Mouse (Mus musculus) midbrain, embryonic 16.5 days (tissue): ENCODE results near the gene Cmtm3. TPM values are rescaled to one million over a fixed set of nuclear protein-coding genes. Genes with fewer than 3 reads are reported as not detected.
A peak's percentile ranks its signal among the peaks of the same experiment; 100 is the strongest.

Experiments used
- ATAC-seq: fragments of 200-750 bp; cut with Nextera tagmentation; 2 replicates; pipeline ENCODE4 v1.8.0; 2017; ENCODE audit warnings: moderate TSS enrichment
- H3K27ac ChIP-seq: fragments of 300-500 bp; sonication (generic); 2 replicates; pipeline ENCODE4 v1.5.1; 2014; ENCODE audit warnings: mild to moderate bottlenecking, low read length, mixed read lengths
- H3K27me3 ChIP-seq: fragments of 300-500 bp; sonication (generic); 2 replicates; pipeline ENCODE4 v1.6.1; 2014; ENCODE audit warnings: low read depth, low read length, mixed read lengths; ENCODE audit not compliant: control insufficient read depth, insufficient read depth
- H3K36me3 ChIP-seq: fragments of 300-500 bp; sonication (generic); 2 replicates; pipeline ENCODE4 v1.6.1; 2014; ENCODE audit warnings: mild to moderate bottlenecking, low read length, moderate library complexity, mixed read lengths; ENCODE audit not compliant: control insufficient read depth, insufficient read depth
- H3K4me1 ChIP-seq: fragments of 300-500 bp; sonication (generic); 2 replicates; pipeline ENCODE4 v1.6.1; 2014; ENCODE audit warnings: mild to moderate bottlenecking, low read length, mixed read lengths; ENCODE audit not compliant: control insufficient read depth, insufficient read depth
- H3K4me2 ChIP-seq: fragments of 300-500 bp; sonication (generic); 2 replicates; pipeline ENCODE4 v1.6.1; 2014; ENCODE audit warnings: mild to moderate bottlenecking, low read length, mixed read lengths
- H3K4me3 ChIP-seq: fragments of 300-500 bp; sonication (generic); 2 replicates; pipeline ENCODE4 v1.5.1; 2014; ENCODE audit warnings: low read depth, mild to moderate bottlenecking, low read length, moderate library complexity, mixed read lengths
- H3K9ac ChIP-seq: fragments of 300-500 bp; sonication (generic); 2 replicates; pipeline ENCODE4 v1.6.1; 2014; ENCODE audit warnings: low read depth, low read length, mixed read lengths
- H3K9me3 ChIP-seq: fragments of 300-500 bp; sonication (generic); replicated peaks from 2 replicates; pipeline ENCODE4 v1.6.1; 2014; ENCODE audit warnings: mild to moderate bottlenecking, low read length, mixed read lengths; ENCODE audit not compliant: control insufficient read depth, poor library complexity, severe bottlenecking
- WGBS: fragments of 180-500 bp; shearing (Covaris S2); extraction: QIAGEN DNeasy Blood & Tissue Kit; methylation state at CpG from one replicate; pipeline ENCODE4 v1.1.7; 2014; 5-methylcytosine and 5-hydroxymethylcytosine counted together
- polyA plus RNA-seq: library from polyadenylated mRNA; unstranded; fragments of >200 nt; fragmentation: Nextera tagmentation; extraction: Ambion mirVana; gene quantifications from 2 replicates; pipeline ENCODE4 v1.2.1, GENCODE M21; 2015

The Cmtm3 gene
- polyA plus RNA-seq, 1 experiment from 2014 or later, result 37.0 TPM

GRCm38 (mm10) chr8:104383977-104384376 lies 44.8 kb downstream of the Cmtm3 start:
- Histone ChIP-seq H3K4me1 (peaks cover 31% of the 10 kb centered on the region), H3K27me3 (no peaks in the 10 kb centered on the region), H3K4me3 (no peak overlapping the region), H3K4me2 (no peak overlapping the region), H3K36me3 (no peaks in the 10 kb centered on the region), H3K9me3 (no peaks in the 10 kb centered on the region), H3K27ac (no peak overlapping the region), H3K9ac (no peak overlapping the region)
- no peak for ATAC-seq
- 83% methylated on average over 3 of the region's 3 CpGs for WGBS

- 20% methylated on average over 4 of the region's 4 CpGs for WGBS
- peaks cover 31% of the 10 kb centered on the region for H3K4me1 ChIP-seq
- no peaks in the 10 kb centered on the region for H3K9me3 ChIP-seq
- no peak overlapping the region for H3K27ac ChIP-seq
- ATAC-seq, result peak; percentile 31; the same call in 1 of the 2 replicates
- H3K4me2 ChIP-seq, result no peak overlapping the region
- no peaks in the 10 kb centered on the region for H3K36me3 ChIP-seq
- no peaks in the 10 kb centered on the region for H3K27me3 ChIP-seq
- H3K9ac ChIP-seq, result no peak overlapping the region
- H3K4me3 ChIP-seq, result no peak overlapping the region
These were observed 47.5 kb downstream of the Cmtm3 start for GRCm38 (mm10) chr8:104386693-104387092.

- Histone ChIP-seq H3K27ac (no peak overlapping the region), H3K9ac (no peak overlapping the region), H3K4me2 (no peak overlapping the region), H3K4me3 (no peak overlapping the region), H3K36me3 (no peaks in the 10 kb centered on the region), H3K4me1 (peaks cover 26% of the 10 kb centered on the region), H3K27me3 (no peaks in the 10 kb centered on the region), H3K9me3 (no peaks in the 10 kb centered on the region)
- no peak for ATAC-seq
- WGBS, result 70% methylated on average over 7 of the region's 7 CpGs
These were observed 48.3 kb downstream of the Cmtm3 start for GRCm38 (mm10) chr8:104387501-104387900.

GRCm38 (mm10) chr8:104387980-104388379 lies 48.8 kb downstream of the Cmtm3 start:
- WGBS, result 81% methylated on average over 2 of the region's 2 CpGs
- ATAC-seq, result no peak
- no peak overlapping the region for H3K4me2 ChIP-seq
- no peaks in the 10 kb centered on the region for H3K36me3 ChIP-seq
- no peaks in the 10 kb centered on the region for H3K9me3 ChIP-seq
- no peak overlapping the region for H3K9ac ChIP-seq
- no peak overlapping the region for H3K4me3 ChIP-seq
- H3K27me3 ChIP-seq, result no peaks in the 10 kb centered on the region
- peaks cover 22% of the 10 kb centered on the region for H3K4me1 ChIP-seq
- H3K27ac ChIP-seq, result no peak overlapping the region

- Histone ChIP-seq H3K27me3 (no peaks in the 10 kb centered on the region), H3K4me2 (no peak overlapping the region), H3K9ac (no peak overlapping the region), H3K4me3 (no peak overlapping the region), H3K27ac (no peak overlapping the region), H3K36me3 (no peaks in the 10 kb centered on the region), H3K4me1 (peaks cover 35% of the 10 kb centered on the region), H3K9me3 (no peaks in the 10 kb centered on the region)
- ATAC-seq, result no peak
- 82% methylated on average over 8 of the region's 8 CpGs for WGBS
These were observed 51.0 kb downstream of the Cmtm3 start for GRCm38 (mm10) chr8:104390245-104390644.

DNA sequence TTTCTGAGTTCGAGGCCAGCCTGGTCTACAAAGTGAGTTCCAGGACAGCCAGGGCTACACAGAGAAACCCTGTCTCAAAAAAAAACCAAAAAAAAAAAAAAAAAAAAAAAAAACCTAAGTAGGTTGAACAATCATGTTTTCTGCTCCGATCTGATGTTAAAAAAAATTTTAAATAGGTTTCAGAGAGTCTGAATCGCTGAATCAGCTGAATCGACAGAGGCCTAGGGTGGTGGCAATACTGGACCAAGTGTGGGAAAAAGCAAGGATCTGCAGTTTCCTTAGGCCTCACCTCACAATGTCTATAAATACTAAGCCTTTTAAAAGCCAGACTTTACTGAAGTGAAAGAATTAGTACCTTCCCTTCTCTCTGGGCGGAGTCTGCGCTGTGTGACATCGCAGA lies 53.9 kb downstream of the Cmtm3 start:
- Histone ChIP-seq H3K36me3 (no peaks in the 10 kb centered on the region), H3K9ac (no peak overlapping the region), H3K27me3 (no peaks in the 10 kb centered on the region), H3K9me3 (no peaks in the 10 kb centered on the region), H3K4me1 (peaks cover 15% of the 10 kb centered on the region), H3K4me2 (peak overlapping the region; percentile 66; the same call in 1 of the 2 replicates), H3K27ac (no peak overlapping the region), H3K4me3 (peak overlapping the region; percentile 74; the same call in 1 of the 2 replicates)
- ATAC-seq, result no peak
- 92% methylated on average over 6 of the region's 7 CpGs for WGBS

DNA sequence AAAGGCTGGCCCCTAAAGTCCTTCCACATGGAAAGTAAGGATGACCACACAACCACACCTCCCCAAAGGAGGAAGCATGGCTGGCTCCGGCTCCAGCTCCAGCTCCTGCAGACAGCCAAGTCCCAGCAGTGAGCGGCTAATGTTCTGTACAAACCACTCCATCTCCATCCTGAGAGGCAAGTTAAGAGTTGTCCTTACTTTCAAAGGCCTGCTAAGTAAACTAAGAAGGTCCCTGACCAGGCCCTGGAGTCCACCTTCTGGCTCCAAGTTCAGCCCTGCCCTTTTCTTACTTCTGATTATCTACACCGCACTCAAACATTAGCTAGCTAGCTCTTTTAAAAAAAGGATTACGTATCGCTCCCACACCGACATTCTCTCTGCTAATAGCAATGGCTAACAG lies 54.6 kb downstream of the Cmtm3 start:
- H3K9me3 ChIP-seq, result no peaks in the 10 kb centered on the region
- peak overlapping the region; percentile 74 for H3K4me3 ChIP-seq
- WGBS, result 74% methylated on average over 6 of the region's 6 CpGs
- ATAC-seq, result no peak
- peaks cover 15% of the 10 kb centered on the region for H3K4me1 ChIP-seq
- peak overlapping the region; percentile 93; the same call in 1 of the 2 replicates for H3K9ac ChIP-seq
- peak overlapping the region; percentile 66 for H3K4me2 ChIP-seq
- H3K27ac ChIP-seq, result no peak overlapping the region
- H3K36me3 ChIP-seq, result no peaks in the 10 kb centered on the region
- no peaks in the 10 kb centered on the region for H3K27me3 ChIP-seq

DNA sequence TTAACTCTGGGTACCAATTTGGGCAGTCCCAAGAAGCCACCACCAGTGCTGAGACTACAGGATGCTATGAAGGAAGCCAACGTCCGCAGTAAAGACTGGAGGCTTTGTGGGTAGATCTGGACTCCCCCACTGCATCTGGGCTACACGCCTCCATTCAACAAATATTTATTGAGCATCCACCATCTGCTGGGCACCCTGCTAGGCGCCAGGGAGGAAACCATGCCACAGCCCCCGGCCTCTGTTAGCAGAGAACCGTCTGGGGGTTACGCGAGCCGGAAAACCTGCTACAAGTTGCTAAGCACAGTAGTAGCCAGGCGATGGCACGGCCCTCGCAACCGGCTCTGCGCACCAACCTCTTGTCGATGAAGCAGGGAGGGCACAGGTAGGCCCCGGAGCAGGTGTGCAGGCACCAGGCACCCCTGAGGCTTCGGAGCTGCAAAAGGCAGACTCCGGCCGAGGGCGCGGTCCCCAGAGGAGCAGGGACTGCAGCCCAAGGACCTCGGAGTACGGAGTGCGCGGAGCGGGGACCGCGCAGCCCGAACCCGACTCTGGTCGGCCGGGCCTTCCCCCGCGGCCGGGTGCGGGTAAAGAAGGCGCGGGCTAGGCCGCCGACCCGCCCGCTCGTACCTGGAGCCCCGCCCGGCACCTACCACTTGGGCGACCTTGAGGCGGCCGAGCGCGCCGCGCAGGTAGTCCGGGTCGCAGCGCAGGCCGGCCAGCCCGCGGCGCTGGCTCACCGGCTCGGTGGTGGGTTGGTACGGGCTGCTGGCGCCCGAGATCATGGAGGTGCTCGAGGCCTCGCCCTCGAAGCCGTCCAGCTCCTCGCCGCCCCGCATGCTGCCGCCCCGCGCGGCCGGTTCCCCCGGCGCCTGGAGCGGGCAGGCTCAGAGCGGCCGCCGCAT lies 55.8 kb downstream of the Cmtm3 start:
- H3K4me2 ChIP-seq, result peak overlapping the region; percentile 66
- H3K27ac ChIP-seq, result peak overlapping the region; percentile 81
- H3K4me3 ChIP-seq, result peak overlapping the region; percentile 74
- H3K4me1 ChIP-seq, result peaks cover 15% of the 10 kb centered on the region
- WGBS, result under 1% methylated on average over 59 of the region's 82 CpGs
- H3K27me3 ChIP-seq, result no peaks in the 10 kb centered on the region
- ATAC-seq, result peak; percentile 79
- peak overlapping the region; percentile 93 for H3K9ac ChIP-seq
- H3K9me3 ChIP-seq, result no peaks in the 10 kb centered on the region
- H3K36me3 ChIP-seq, result no peaks in the 10 kb centered on the region

DNA sequence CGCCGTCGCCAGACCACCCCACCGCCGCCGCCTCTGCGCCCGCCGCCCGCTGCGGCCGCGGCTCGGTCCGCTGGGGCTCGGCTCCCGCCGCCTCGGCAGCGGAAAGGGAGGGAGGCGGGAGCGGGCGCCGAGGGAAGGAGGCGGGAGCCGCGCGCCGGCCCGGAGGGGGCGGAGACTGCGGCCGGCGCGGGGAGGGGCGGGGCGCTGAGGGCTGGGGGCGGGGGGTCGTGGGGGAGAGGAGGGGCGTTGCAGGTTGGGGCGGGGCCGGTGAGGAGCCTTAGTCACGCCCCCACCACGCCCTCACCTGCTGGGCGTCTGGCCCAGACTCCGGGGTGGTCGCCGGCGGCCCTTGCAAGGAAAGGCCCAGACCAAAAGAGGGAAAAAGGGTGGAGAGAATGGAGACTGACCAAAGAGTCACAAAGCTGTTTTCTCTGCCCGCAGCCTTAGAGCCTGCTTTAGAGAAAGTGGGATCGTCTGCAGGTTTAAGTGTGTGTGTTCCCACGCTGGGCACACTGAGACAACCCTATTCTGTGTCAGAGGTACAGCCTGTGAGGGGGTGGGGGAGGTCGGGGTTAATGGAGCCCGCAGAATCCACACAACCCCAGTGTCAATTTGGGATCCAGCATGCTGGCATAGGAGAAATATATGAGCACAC lies 56.6 kb downstream of the Cmtm3 start, which contains the start of gene Cmtm4:
TSS of gene Cmtm4 (minus strand) at position 105 of the 655 bp plus-strand sequence.
- peaks cover 15% of the 10 kb centered on the region for H3K4me1 ChIP-seq
- H3K4me3 ChIP-seq, result peak within 1 kb of the TSS; percentile 74
- WGBS, result 3% methylated on average over 20 of the region's 54 CpGs
- peak within 1 kb of the TSS; percentile 93 for H3K9ac ChIP-seq
- H3K27ac ChIP-seq, result peak within 1 kb of the TSS; percentile 81
- H3K36me3 ChIP-seq, result no peaks in the 10 kb centered on the region
- no peaks in the 10 kb centered on the region for H3K27me3 ChIP-seq
- peak; percentile 84 for ATAC-seq
- peak within 1 kb of the TSS; percentile 66 for H3K4me2 ChIP-seq
- no peaks in the 10 kb centered on the region for H3K9me3 ChIP-seq
